Mouse (Mus musculus) left cerebral cortex, postnatal 36 days (tissue): ENCODE data around the gene Mtfmt. TPM values are rescaled to one million over a fixed set of nuclear protein-coding genes. Genes with fewer than 3 reads are reported as not detected.

Experiments used
- DNase-seq, 2 experiments: peaks; one replicate each; pipeline ENCODE4 v3.0.0; 2021 to 2022; ENCODE audit warnings: low spot score in 2 of 2, mixed read lengths in 1 of 2
- intact Hi-C: fragments of 180-260 bp; cut with DNase I; formaldehyde crosslinking; loops from one replicate; pipeline ENCODE4 v1.15.1; 2025
- total RNA-seq, 2 experiments: library from RNA; stranded (reverse); gene quantifications; 2 replicates each; pipeline ENCODE4 v1.2.3; 2021

Gene Mtfmt
- total RNA-seq, 2 experiments from 2014 or later, result 16.6 to 19.0 TPM

DNA sequence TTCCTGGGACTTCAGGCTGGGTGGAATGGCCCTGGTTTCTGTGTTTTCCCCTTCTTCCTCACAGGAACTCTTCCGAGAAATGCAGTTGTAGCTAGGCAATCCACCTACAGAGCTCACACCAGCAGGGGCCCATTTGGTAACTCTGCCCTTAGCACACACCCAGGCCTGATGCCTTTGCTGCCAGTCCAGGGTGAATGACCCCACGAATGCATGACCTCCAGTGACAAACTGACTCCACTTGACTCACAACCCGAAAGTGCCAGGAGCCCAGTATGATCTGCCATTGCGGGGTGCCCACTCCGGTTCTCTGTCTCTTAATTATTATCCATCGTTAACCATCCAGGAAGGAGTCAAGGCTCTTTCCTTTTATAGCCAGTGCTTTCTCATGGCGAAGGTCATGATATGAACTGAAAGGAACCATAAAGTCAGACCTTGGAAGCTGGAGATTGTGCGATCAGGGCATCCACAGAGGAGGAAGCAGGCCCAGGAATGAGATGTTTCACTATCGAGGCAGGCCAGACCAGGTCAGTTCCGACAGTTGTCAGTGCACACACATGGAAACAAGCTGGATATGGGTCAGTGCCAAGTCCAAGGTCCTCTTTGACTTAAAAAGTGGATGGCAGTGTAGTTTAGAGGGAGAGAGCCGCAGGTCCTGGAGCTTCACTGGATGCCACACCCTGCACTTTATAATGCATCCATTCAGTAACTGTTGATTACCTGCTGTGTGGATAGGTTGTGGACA lies 12.7 kb upstream of the Mtfmt start, which contains the start of gene Slc51b:
TSS of gene Slc51b (minus strand) at position 196 of the 742 bp plus-strand sequence.
- intact Hi-C loops, result no loop called here
- no peak for DNase-seq

DNA sequence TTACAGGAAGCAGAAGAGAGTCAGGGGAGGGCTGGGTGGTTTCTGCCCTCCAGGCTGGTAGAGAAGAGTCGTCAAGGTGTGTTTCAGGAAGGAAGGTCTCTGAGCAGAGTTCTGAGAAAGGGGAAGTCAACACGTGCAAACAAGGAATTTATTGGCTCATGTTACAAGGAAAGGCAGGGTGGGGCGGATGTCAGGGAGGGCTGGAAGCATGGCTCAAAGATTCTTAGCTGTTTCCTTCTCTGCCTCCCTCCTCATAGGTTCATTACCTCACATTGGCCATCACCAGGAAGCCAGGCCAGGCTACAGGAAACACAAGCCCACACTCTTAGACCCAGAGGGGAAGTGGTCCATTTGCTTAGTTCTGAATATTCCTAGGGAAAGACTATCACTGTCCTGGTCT lies 11.2 kb upstream of the Mtfmt start:
- DNase-seq, result no peak
- intact Hi-C loops, result no loop called here

GRCm38 (mm10) chr9:65427511-65427910 lies 8.1 kb upstream of the Mtfmt start:
- intact Hi-C loops, result no loop called here
- DNase-seq, result no peak

GRCm38 (mm10) chr9:65428003-65428402 lies 7.6 kb upstream of the Mtfmt start:
- DNase-seq, result no peak
- intact Hi-C loops, result no loop called here

DNA sequence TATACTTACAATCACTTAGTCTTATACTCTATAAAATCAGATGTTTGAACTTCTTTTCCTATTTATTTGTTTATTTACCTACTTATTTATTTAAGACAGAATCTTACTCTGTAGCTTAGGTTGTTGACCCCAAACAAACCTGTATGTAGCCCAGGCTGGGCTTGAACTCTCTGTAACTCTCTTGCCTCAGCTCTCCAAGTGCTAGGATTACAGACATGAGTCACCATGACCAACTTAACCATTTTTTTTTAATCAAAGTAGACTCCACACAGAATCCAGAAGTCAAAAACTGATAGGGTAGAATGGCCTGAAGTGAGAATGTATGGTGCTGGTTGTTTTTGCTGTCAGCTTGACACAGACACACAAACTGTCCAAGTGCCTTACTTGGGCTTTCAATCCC lies 5.2 kb upstream of the Mtfmt start:
- intact Hi-C loops, result loop anchor here (5.0 kb wide), 1 partner anchor 58 kb away; no protein-coding TSS in a partner anchor
- no peak for DNase-seq

GRCm38 (mm10) chr9:65430921-65431320 lies 4.7 kb upstream of the Mtfmt start:
- DNase-seq, result no peak
- intact Hi-C loops, result loop anchor here (5.0 kb wide), 1 partner anchor 59 kb away; no protein-coding TSS in a partner anchor

- intact Hi-C loops, result loop anchor here (1.0 to 5.0 kb wide), 2 partner anchors 39 to 60 kb away; no protein-coding TSS in a partner anchor
- DNase-seq, result peak; percentile 78 to 85
Measured at GRCm38 (mm10) chr9:65432236-65432635, 3.3 kb upstream of the Mtfmt start.

DNA sequence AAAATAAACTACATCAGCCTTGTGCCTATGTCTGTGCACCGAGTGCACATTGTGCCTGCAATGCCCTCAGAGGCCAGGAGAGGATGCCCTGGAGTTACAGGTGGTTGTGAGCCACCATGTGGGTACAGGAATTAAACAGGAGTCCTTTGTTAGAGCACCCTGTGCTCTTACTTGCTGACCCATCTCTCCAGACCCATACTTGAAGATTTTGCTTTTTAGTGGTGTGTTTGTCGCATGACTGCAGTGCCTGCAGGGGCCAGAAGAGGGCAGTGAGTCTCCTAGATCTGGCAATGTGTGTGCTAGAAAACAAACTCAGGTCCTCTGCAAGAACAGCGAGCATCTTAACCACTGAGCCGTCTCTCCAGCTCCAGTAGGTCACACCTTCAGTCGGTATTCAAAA lies 1.4 kb upstream of the Mtfmt start:
- intact Hi-C loops, result loop anchor here (5.0 kb wide), 1 partner anchor 62 kb away; no protein-coding TSS in a partner anchor
- no peak for DNase-seq

DNA sequence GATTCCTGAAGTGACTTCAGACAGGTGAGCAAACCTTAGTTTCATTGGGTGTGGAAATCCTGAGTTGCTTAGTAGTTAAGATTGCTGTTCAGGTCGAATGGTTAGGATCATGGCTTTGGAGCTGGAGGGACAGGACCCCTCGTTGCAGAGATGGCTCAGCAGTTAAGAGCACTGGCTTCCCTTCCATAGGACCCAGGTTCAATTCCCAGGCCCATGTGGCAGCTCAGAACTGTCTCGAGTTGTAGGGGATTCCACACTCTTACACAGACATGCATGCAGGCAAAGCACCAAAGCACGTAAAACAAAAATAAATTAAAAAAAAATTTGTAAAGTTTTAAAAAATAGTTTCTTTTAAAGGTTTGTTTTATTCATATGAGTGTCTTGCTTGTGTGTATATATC lies 371 bp upstream of the Mtfmt start:
- intact Hi-C loops, result no loop called here
- DNase-seq, result no peak

DNA sequence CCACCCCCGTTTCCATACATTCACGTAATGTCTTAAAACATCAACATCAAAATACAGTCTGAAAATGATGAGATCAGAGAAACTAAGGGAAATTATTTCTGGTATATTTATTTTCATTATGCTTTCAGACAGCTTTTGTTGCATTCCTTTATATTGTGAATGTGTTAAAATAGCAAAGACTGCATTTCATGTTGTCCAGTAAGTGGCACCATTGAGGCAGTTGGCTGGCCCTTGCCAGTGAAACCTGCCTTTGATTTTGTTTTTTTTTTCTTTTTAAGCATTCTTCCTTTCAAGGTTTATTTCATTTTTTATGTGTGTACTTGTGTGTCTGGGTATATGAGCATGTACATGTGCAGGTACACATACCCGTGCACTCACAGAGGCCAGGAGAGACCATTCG lies 9.1 kb downstream of the Mtfmt start:
- no peak for DNase-seq
- intact Hi-C loops, result no loop called here

DNA sequence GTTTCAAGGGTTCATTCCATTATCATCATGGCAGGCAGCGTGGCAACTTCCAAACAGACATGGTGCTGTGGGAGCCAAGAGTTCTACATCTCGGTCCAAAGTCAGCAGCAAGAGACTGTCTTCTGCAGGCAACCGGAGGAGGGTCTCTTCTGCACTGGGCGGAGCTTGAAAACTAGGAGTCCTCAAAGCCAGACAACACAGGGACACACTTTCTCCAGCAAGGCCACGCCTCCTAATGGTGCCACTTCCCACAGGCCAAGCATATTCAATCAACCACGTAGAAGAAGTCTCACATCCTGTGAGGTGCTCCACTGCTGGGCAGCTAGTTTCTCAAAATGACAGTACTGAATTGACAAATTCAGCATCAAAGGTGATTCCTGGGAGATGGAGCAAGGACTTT lies 12.4 kb downstream of the Mtfmt start:
- DNase-seq, result no peak
- intact Hi-C loops, result no loop called here

DNA sequence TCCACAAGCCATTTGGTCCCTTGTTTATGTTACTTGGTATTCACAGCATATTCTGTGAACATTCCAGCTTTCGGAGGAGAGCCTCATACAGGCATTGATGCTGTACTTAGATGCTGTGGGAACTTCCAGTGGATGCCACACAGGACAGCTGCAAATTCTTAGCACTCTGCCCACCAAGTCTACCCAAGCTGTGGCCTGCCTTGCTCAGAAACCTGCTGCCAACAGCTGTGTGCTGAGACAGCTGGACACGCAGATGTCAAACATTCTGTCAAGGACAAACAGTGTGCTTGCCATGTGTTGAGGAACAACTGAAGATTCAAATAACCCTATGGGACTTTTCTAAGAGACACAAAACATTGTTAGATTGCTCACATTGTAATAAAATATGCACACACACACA lies 23.4 kb downstream of the Mtfmt start:
- intact Hi-C loops, result no loop called here
- DNase-seq, result no peak

DNA sequence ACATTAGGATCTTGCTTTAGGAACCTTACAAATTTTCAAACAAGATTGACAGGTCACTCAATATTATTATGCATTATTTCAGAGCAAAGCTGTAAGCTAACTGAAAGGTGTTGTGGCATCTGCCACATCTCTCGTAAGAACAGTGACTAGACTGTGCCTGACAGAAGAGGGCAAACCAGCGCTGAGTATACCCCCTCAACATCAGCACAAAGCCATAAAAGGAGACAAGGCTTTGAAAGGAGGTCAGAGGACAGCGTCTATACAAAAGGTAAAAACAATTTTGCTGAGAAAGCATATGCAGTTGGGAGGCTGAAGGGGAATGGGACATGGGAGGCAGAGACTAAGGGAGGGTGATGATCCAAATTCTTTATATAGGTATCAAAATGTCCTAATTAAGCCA lies 24.6 kb downstream of the Mtfmt start:
- DNase-seq, result no peak
- intact Hi-C loops, result loop anchor here (5.0 kb wide), 1 partner anchor 122 kb away; the partner anchor contains the start of gene Plekho2

DNA sequence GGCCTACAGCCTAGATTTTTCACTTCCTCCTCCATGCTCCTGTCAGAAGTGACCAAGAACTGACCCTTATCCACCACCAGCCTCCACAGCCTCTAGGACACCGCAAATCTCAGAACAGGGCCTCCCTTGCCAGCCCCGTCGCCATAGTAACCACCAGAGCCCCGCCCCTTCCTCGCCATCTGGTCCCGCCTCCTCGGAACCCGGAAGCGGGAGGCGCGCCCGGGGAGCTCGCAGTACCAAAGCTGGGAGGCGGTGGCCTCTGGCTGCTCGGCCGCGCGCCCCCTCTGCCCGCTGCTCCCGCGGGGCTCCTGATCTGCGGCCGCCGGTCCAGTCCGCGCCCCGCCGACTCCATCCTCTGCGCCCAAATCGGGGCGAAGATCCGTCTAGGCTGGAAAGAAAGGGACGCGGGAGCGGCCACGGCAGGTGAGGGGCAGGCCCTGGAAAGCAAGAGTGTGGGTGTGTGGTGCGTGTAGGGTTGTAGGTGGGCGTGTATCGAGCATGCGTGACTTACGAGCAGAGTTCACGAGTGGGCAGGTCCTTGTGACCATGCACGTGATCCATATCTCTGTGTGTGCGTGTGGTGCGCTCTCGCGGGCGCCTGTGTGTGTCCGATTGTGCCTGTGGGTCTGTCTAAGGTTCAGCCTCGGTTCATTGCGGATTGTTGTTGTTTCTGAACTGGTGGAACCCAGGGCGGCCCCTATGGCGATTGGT lies 25.3 kb downstream of the Mtfmt start, which contains the start of gene Spg21:
TSS of gene Spg21 (plus strand) at position 216 of the 711 bp plus-strand sequence.
- intact Hi-C loops, result loop anchor here (5.0 kb wide), 1 partner anchor 121 kb away; the partner anchor contains the start of gene Plekho2
- peak; percentile 94 for DNase-seq

- no peak for DNase-seq
- intact Hi-C loops, result loop anchor here (5.0 kb wide), 1 partner anchor 120 kb away; the partner anchor contains the start of gene Plekho2
Measured at GRCm38 (mm10) chr9:65462544-65462943, 27.0 kb downstream of the Mtfmt start.

- intact Hi-C loops, result loop anchor here (5.0 kb wide), 1 partner anchor 118 kb away; the partner anchor contains the start of gene Plekho2
- no peak for DNase-seq
Measured at GRCm38 (mm10) chr9:65464161-65464560, 28.6 kb downstream of the Mtfmt start.

DNA sequence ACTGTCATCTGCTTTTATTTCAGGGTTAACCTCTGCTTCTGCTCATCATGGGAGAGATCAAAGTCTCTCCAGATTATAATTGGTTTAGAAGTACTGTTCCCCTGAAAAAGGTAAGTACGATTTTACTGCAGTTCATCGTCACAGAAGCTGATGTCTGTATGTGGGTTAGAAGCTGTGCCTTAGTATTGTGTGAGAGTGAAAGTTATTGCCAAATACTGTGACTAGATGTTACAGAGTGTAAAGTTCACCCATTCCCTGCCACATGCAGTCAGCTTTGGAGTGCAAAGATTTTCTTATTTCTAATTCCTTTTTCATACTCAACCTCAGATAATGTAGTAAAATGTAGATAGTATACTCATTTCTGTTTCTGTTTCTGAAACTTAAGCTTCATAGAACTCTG lies 29.7 kb downstream of the Mtfmt start:
- intact Hi-C loops, result no loop called here
- no peak for DNase-seq

DNA sequence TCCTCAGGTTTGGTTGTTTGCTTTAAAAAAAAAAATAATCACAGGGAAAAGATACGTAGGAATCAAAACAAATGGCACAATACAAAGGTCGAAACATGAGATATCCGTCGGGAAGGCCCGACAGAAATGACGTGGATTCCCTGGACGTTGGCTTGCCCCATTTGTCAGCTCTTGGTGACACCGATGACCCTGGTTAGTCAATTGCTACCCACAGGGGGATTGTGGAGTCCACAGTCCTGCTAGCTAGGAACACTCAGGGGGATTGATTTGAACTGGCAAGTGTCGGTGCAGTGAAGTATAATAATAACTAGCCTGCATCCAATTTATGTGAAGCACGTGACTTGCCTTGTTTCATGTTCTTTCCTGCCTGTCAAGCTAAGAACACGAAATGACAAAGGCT lies 32.1 kb downstream of the Mtfmt start:
- no peak for DNase-seq
- intact Hi-C loops, result no loop called here

- DNase-seq, result no peak
- intact Hi-C loops, result no loop called here
Measured at GRCm38 (mm10) chr9:65472769-65473168, 37.2 kb downstream of the Mtfmt start.

- DNase-seq, result no peak
- intact Hi-C loops, result no loop called here
Measured at GRCm38 (mm10) chr9:65479158-65479557, 43.6 kb downstream of the Mtfmt start.

GRCm38 (mm10) chr9:65480071-65480470 lies 44.5 kb downstream of the Mtfmt start:
- intact Hi-C loops, result no loop called here
- no peak for DNase-seq
